Mouse (Mus musculus) erythroblast, embryonic 14.5 days (primary cell): ENCODE data around the gene Phyhipl.

Source experiments
- GATA1 ChIP-seq: IDR thresholded peaks from 2 replicates; pipeline ENCODE4 v1.6.1; 2012; ENCODE audit warnings: low read length, inconsistent platforms, mixed read lengths
- TAL1 ChIP-seq: IDR thresholded peaks from 3 replicates; pipeline ENCODE4 v1.6.1; 2012; ENCODE audit warnings: low read length, inconsistent platforms, mixed read lengths

GRCm38 (mm10) chr10:70616377-70616776 is 39.4 kb downstream of the Phyhipl start:
- TF ChIP-seq GATA1, result no peak
- TF ChIP-seq TAL1, result no peak
